Mouse (Mus musculus): ENCODE measurements around the gene Tmem255b. TPM values are rescaled to one million over a fixed set of nuclear protein-coding genes. Genes with fewer than 3 reads are reported as not detected.

Gene Tmem255b
- polyA plus RNA-seq, 2 experiments from 2014 or later = not detected

- no peak for ATAC-seq
Observed at GRCm38 (mm10) chr8:13492198-13492995, 57.4 kb downstream of the Tmem255b start.

GRCm38 (mm10) chr8:13493011-13493410 lies 58.0 kb downstream of the Tmem255b start:
- ATAC-seq = no peak

GRCm38 (mm10) chr8:13493858-13494631 lies 59.1 kb downstream of the Tmem255b start, which contains the start of gene Gas6:
TSS of gene Gas6 (minus strand) at chr8:13494490.
- no peak for ATAC-seq

DNA sequence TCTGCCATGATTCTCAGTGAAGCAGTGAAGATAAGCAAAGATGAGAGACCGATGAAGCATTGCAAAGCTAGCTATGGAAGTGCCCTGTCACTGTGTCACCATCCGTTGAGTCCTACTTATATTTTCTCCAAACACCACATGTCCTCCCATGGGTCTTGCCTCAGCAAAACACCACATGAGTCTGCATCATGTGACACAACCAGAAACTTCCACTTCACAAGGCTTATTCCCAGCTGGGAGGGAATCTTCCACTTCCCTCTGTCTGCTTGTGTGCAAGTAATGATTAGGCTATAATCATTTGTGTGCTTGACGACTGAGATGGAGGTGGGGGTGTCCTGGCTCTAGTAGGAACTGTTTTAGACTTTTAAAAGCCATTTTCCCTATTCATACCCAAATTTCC lies 66.2 kb downstream of the Tmem255b start:
- no peak for ATAC-seq

DNA sequence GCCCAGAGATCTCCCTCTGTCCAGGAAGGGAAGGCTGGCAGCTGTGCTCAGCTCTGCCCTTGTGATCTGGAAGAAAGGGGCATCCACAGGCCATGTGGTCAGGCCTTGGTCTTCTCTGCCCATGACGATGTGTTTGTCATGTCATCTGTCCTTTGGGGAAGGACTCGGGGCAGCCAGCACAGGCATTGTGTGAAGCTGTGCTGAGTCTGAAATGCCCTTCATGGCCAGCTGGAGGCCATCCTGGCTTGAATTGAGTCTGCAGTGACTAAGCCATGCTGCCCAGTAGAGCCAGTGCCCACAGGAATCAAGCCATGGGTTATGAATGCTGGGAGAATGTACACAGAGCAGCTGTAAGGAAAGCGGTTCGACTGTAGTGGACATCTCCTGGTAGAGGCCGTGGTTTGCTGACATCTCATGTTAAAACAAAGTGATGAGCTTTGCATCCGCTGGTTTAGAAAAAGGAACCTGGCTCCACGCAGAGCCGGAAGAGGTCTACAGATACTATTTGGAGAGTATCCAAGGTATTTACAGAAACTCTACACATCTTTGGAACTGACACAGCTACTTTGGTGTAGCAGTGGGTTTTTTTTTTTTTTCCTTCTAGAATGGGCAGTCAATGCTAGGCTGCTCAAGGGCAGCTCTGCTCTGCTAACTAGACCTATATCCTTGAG lies 69.1 kb downstream of the Tmem255b start:
- ATAC-seq = no peak

DNA sequence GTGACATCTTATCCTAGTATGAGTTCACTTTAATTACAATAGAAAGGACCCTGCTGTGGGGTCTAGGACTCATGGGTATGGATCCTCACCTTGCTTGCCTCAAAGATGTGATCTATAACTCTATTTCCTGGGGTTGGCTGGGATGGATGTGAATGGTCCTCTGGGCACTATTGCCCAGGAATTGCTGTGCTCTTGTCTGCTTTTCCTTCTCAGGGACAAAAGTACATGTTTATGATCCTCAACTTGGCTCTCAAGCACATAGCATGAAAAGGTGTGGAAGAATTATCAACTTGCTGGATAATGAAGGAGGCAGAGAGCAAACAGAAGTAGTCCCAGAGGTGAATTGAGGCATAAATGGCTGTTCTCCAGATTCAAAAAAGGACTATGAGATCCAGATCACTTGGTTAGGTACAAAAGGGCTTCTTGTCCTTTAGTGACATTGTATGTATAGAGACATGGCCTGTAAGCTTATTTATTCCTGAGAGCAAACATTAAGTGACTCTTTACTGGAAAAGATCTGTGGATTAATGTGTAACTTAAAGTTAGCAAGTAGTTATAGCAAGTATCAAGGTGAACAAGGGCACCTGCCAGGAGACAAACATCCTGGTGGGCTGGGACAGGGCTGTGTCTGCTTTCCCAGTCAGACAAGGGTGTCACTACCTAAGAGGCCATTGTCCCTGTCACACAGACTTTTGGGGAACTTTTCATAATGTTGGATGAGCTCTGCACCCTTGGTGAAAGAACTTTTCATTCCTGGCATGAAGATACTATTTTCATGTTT lies 70.1 kb downstream of the Tmem255b start:
- no peak for ATAC-seq

- no peak for ATAC-seq
Observed at GRCm38 (mm10) chr8:13506849-13507248, 71.9 kb downstream of the Tmem255b start.

DNA sequence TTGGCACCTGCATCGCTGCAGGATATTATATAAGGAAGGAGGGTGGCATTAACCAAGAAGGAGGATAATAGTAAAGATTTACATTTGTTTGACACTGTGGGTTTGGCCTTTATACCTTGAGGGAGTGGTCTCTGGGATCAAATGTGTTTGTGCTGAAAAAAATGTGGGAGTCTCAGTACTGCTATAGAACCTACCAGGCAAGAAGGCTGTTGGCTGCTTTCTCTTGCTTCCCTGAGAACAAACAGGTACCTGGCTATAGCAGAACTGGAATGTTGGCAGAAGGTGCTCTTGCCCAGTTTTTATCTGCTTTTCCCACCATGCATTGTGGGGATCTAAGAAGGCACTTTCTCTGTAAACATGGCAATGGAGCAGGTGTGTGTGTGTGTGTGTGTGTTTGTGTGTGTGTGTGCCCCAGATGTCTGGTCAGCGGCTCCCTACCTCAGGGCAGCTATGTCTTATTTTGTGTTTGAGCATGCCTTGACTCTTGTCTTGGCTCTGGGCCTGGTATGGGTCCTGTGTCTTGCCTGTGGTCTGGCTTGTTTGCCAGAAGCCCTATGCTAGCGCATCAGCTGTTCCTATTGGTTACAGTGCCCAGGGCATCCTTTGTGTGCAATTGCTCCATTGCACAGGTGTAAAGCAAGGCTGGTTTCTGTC lies 72.4 kb downstream of the Tmem255b start:
- ATAC-seq = no peak

- no peak for ATAC-seq
Observed at GRCm38 (mm10) chr8:13512016-13512415, 77.0 kb downstream of the Tmem255b start.

GRCm38 (mm10) chr8:13512677-13513076 lies 77.7 kb downstream of the Tmem255b start:
- ATAC-seq = no peak

GRCm38 (mm10) chr8:13513556-13514370 lies 78.8 kb downstream of the Tmem255b start:
- ATAC-seq = no peak

GRCm38 (mm10) chr8:13516011-13516442 lies 81.0 kb downstream of the Tmem255b start:
- ATAC-seq = no peak

- no peak for ATAC-seq
Observed at GRCm38 (mm10) chr8:13516728-13517127, 81.7 kb downstream of the Tmem255b start.

DNA sequence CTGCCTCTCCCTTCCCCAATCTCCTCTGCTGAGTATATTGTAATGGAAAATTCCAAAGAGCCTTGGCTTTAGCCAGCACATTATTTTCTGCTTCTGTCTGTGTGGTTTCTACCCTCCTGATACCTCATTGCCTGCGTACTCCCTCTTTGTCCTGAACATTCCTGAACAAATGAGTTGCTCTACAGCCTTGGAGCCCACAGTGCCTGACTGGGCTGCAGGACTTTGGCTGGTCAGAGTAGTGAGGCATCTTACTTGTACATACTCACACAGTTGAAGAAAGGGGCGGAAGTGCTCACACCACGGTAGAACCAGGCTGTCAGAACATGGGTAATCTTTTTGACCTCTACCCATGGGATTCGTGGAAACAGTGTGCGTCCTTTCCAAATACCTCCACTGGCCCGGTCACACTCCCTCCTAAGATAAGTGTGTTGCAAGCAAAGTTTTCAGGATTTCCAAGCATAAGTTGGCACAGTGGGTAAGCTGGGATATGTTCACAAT lies 82.3 kb downstream of the Tmem255b start:
- no peak for ATAC-seq

Other genes starting within 250 kb of the Tmem255b start
- gene Grtp1, start 234.6 kb upstream of the Tmem255b start, polyA plus RNA-seq (2017; shearing (Covaris generic)) = 1 to 10 TPM; 2.8 to 3.2 TPM
- under 1 TPM in 1 of 2 experiments, not detected in 1; 0.12 TPM for gene Adprhl1, start 181.0 kb upstream of the Tmem255b start, polyA plus RNA-seq (2017; shearing (Covaris generic))
- 10 to 100 TPM; 23.6 to 27.6 TPM for gene Dcun1d2, start 147.1 kb upstream of the Tmem255b start, polyA plus RNA-seq (2017; shearing (Covaris generic))
- 10 to 100 TPM; 26.8 to 32.8 TPM for gene Tmco3, start 147.0 kb upstream of the Tmem255b start, polyA plus RNA-seq (2017; shearing (Covaris generic))
- 10 to 100 TPM; 31.5 to 46.6 TPM for gene Tfdp1, start 96.4 kb upstream of the Tmem255b start, polyA plus RNA-seq (2017; shearing (Covaris generic))
- gene Atp4b, start 38.4 kb upstream of the Tmem255b start, polyA plus RNA-seq (2017; shearing (Covaris generic)) = not detected
- gene Grk1, start 30.1 kb upstream of the Tmem255b start, polyA plus RNA-seq (2017; shearing (Covaris generic)) = not detected
- not detected for gene Gas6, start 59.3 kb downstream of the Tmem255b start, polyA plus RNA-seq (2017; shearing (Covaris generic))
- under 1 TPM in 1 of 2 experiments, not detected in 1; 0.30 TPM for gene 1700029H14Rik, start 127.3 kb downstream of the Tmem255b start, polyA plus RNA-seq (2017; shearing (Covaris generic))
- gene Rasa3, start 242.4 kb downstream of the Tmem255b start, polyA plus RNA-seq (2017; shearing (Covaris generic)) = 100 to 1,000 TPM in 1 of 2 experiments, 10 to 100 TPM in 1; 77.3 to 195 TPM